Mouse (Mus musculus): ENCODE results near the gene Nhsl2. TPM values are rescaled to one million over a fixed set of nuclear protein-coding genes. Genes with fewer than 3 reads are reported as not detected.

The Nhsl2 gene
- total RNA-seq, 1 experiment from 2014 or later, result 5.7 TPM

- DNase-seq, result no peak
Observed at GRCm38 (mm10) chrX:101983638-101984037, 134.5 kb downstream of the Nhsl2 start.

GRCm38 (mm10) chrX:101986657-101987367 lies 137.6 kb downstream of the Nhsl2 start:
- DNase-seq, result no peak

- peak; percentile 14 for DNase-seq
Observed at GRCm38 (mm10) chrX:101993841-101994571, 144.8 kb downstream of the Nhsl2 start.

- DNase-seq, result no peak
Observed at GRCm38 (mm10) chrX:101996726-101997125, 147.5 kb downstream of the Nhsl2 start.

- no peak for DNase-seq
Observed at GRCm38 (mm10) chrX:102003632-102004315, 154.6 kb downstream of the Nhsl2 start.

GRCm38 (mm10) chrX:102004370-102004769 lies 155.2 kb downstream of the Nhsl2 start:
- peak; percentile 9 for DNase-seq

GRCm38 (mm10) chrX:102005141-102005641 lies 156.0 kb downstream of the Nhsl2 start:
- DNase-seq, result peak; percentile 38

- DNase-seq, result no peak
Observed at GRCm38 (mm10) chrX:102007935-102008334, 158.8 kb downstream of the Nhsl2 start.

- no peak for DNase-seq
Observed at GRCm38 (mm10) chrX:102017213-102017923, 168.2 kb downstream of the Nhsl2 start.

GRCm38 (mm10) chrX:102018890-102019289 lies 169.7 kb downstream of the Nhsl2 start:
- no peak for DNase-seq

- DNase-seq, result no peak
Observed at GRCm38 (mm10) chrX:102019471-102020240, 170.5 kb downstream of the Nhsl2 start.

GRCm38 (mm10) chrX:102024976-102025375 lies 175.8 kb downstream of the Nhsl2 start:
- no peak for DNase-seq

- peak; percentile 69 for DNase-seq
Observed at GRCm38 (mm10) chrX:102031851-102032250, 182.7 kb downstream of the Nhsl2 start.

- no peak for DNase-seq
Observed at GRCm38 (mm10) chrX:102032431-102032830, 183.2 kb downstream of the Nhsl2 start.

- DNase-seq, result no peak
Observed at GRCm38 (mm10) chrX:102033566-102033965, 184.4 kb downstream of the Nhsl2 start.

- no peak for DNase-seq
Observed at GRCm38 (mm10) chrX:102035671-102036070, 186.5 kb downstream of the Nhsl2 start.

- DNase-seq, result no peak
Observed at GRCm38 (mm10) chrX:102036866-102037361, 187.7 kb downstream of the Nhsl2 start.

GRCm38 (mm10) chrX:102037506-102037905 lies 188.3 kb downstream of the Nhsl2 start:
- DNase-seq, result peak; percentile 71

GRCm38 (mm10) chrX:102041562-102041961 lies 192.4 kb downstream of the Nhsl2 start:
- no peak for DNase-seq

- DNase-seq, result no peak
Observed at GRCm38 (mm10) chrX:102042386-102042785, 193.2 kb downstream of the Nhsl2 start.

- no peak for DNase-seq
Observed at GRCm38 (mm10) chrX:102050552-102050951, 201.4 kb downstream of the Nhsl2 start.

All from adrenal gland, postnatal 14 days (tissue).